20 mouse cellular contexts compared by ENCODE assay signal in genomic region chr7:131970255-131970654, GRCm38 (mm10). TPM values are rescaled to one million over a fixed set of nuclear protein-coding genes. Genes with fewer than 3 reads are reported as not detected.
DNase-seq lines count a peak whose midpoint lies in the region; ATAC-seq and TF ChIP-seq lines count a peak whose summit lies in the region.
"Had no signal": no experiment of that assay in that cellular context is flagged by ENCODE, and none has a peak within 500 bp of the region (broad histone marks: within the 10 kb centered on the region; RNA-seq: fewer than 3 reads in every experiment).

No protein-coding gene starts in this region.

- no peaks in the 10 kb centered on the region for H3K9me3 ChIP-seq in forebrain, embryonic 15.5 days
- no peaks in the 10 kb centered on the region for H3K9me3 ChIP-seq in forebrain, embryonic 12.5 days
- no peaks in the 10 kb centered on the region for H3K9me3 ChIP-seq in midbrain, embryonic 14.5 days (ENCODE audit: control insufficient read depth, low read length)
- no peaks in the 10 kb centered on the region for H3K9me3 ChIP-seq in midbrain, embryonic 10.5 days (replicated peaks)
- H3K9me3 ChIP-seq in forebrain, embryonic 16.5 days (ENCODE audit: control insufficient read depth, low read length), result no peaks in the 10 kb centered on the region
- no peaks in the 10 kb centered on the region for H3K9me3 ChIP-seq in midbrain, postnatal 0 days (ENCODE audit: low read length)
- H3K9me3 ChIP-seq: embryonic facial prominence, embryonic 15.5 days; heart, embryonic 15.5 days had no signal

- no peak overlapping the region for H3K9ac ChIP-seq in forebrain, embryonic 15.5 days (replicated peaks)
- no peak overlapping the region for H3K9ac ChIP-seq in forebrain, embryonic 12.5 days
- H3K9ac ChIP-seq in midbrain, embryonic 14.5 days (replicated peaks; ENCODE audit: low read length), result no peak overlapping the region
- no peak overlapping the region for H3K9ac ChIP-seq in forebrain, embryonic 16.5 days (replicated peaks; ENCODE audit: low read depth, low read length)
- 0 out of 2 replicates have a peak overlapping the region, but pooled peaks have one; percentile 36 for H3K9ac ChIP-seq in midbrain, postnatal 0 days (replicated peaks; ENCODE audit: low read length, poor library complexity, severe bottlenecking)
- H3K9ac ChIP-seq: embryonic facial prominence, embryonic 15.5 days; heart, embryonic 15.5 days had no signal

- DNase-seq in midbrain, embryonic 14.5 days, result no peak
- DNase-seq in midbrain, embryonic 10.5 days (ENCODE audit: low spot score), result no peak
- no peak for DNase-seq in midbrain, postnatal 0 days (ENCODE audit: low spot score)
- no peak for DNase-seq in B cell, adult 2 months
- DNase-seq in heart, postnatal 36 days, result no peak
- DNase-seq: cerebellum, adult 11-12 months; kidney, adult 9 months; lung, adult 2 months; lung, postnatal 4 days; thymus, adult 18-20 months had no signal

- ATAC-seq in forebrain, embryonic 15.5 days (replicated peaks), result no peak
- no peak for ATAC-seq in forebrain, embryonic 12.5 days (ENCODE audit: low FRiP score)
- no peak for ATAC-seq in midbrain, embryonic 14.5 days (ENCODE audit: low FRiP score, low TSS enrichment)
- no peak for ATAC-seq in forebrain, embryonic 16.5 days
- no peak for ATAC-seq in midbrain, postnatal 0 days (ENCODE audit: low FRiP score)
- ATAC-seq: inflammation-experienced regulatory T-cells, adult 6 months had no signal

- 0 out of 2 replicates have a peak overlapping the region, but pooled peaks have one; percentile 0 for H3K27ac ChIP-seq in forebrain, embryonic 15.5 days (replicated peaks)
- no peak overlapping the region for H3K27ac ChIP-seq in forebrain, embryonic 12.5 days
- H3K27ac ChIP-seq in midbrain, embryonic 14.5 days (replicated peaks; ENCODE audit: low read depth, low read length), result no peak overlapping the region
- no peak overlapping the region for H3K27ac ChIP-seq in midbrain, embryonic 10.5 days (replicated peaks)
- no peak overlapping the region for H3K27ac ChIP-seq in forebrain, embryonic 16.5 days (ENCODE audit: low read length)
- no peak overlapping the region for H3K27ac ChIP-seq in midbrain, postnatal 0 days (ENCODE audit: low read depth, low read length)
- H3K27ac ChIP-seq: embryonic facial prominence, embryonic 15.5 days; heart, embryonic 15.5 days had no signal

- H3K4me2 ChIP-seq in forebrain, embryonic 15.5 days (replicated peaks), result peak overlapping the region; percentile 79
- no peak overlapping the region for H3K4me2 ChIP-seq in forebrain, embryonic 12.5 days
- H3K4me2 ChIP-seq in midbrain, embryonic 14.5 days (ENCODE audit: low read length), result peak overlapping the region; percentile 74
- H3K4me2 ChIP-seq in forebrain, embryonic 16.5 days (ENCODE audit: low read length), result peak overlapping the region; percentile 70
- peak overlapping the region; percentile 83 for H3K4me2 ChIP-seq in midbrain, postnatal 0 days (ENCODE audit: low read depth, low read length, poor library complexity, severe bottlenecking)
- H3K4me2 ChIP-seq: embryonic facial prominence, embryonic 15.5 days; heart, embryonic 15.5 days had no signal

- WGBS in forebrain, embryonic 15.5 days, result 53% methylated on average over 3 of the region's 3 CpGs
- 65% methylated on average over 3 of the region's 3 CpGs for WGBS in forebrain, embryonic 12.5 days
- WGBS in midbrain, embryonic 14.5 days, result 69% methylated on average over 3 of the region's 3 CpGs
- 72% methylated on average over 3 of the region's 3 CpGs for WGBS in midbrain, embryonic 10.5 days
- 45% methylated on average over 3 of the region's 3 CpGs for WGBS in forebrain, embryonic 16.5 days
- 54% methylated on average over 3 of the region's 3 CpGs for WGBS in midbrain, postnatal 0 days

- no peak for TF ChIP-seq CTCF in midbrain, postnatal 0 days (IDR thresholded peaks at IDR 0.05)

- no peaks in the 10 kb centered on the region for H3K36me3 ChIP-seq in forebrain, embryonic 15.5 days
- H3K36me3 ChIP-seq in forebrain, embryonic 12.5 days (replicated peaks), result no peaks in the 10 kb centered on the region
- H3K36me3 ChIP-seq in midbrain, embryonic 14.5 days (ENCODE audit: control insufficient read depth, insufficient read depth, low read length), result no peaks in the 10 kb centered on the region
- no peaks in the 10 kb centered on the region for H3K36me3 ChIP-seq in midbrain, embryonic 10.5 days
- H3K36me3 ChIP-seq in forebrain, embryonic 16.5 days (ENCODE audit: control insufficient read depth, insufficient read depth), result no peaks in the 10 kb centered on the region
- H3K36me3 ChIP-seq in midbrain, postnatal 0 days (ENCODE audit: insufficient read depth, low read length), result 0 out of 2 replicates have a peak, but pooled peaks cover 4% of the 10 kb centered on the region
- H3K36me3 ChIP-seq: embryonic facial prominence, embryonic 15.5 days; heart, embryonic 15.5 days had no signal

- peaks cover 25% of the 10 kb centered on the region for H3K27me3 ChIP-seq in forebrain, embryonic 15.5 days
- H3K27me3 ChIP-seq in forebrain, embryonic 12.5 days, result peaks cover 54% of the 10 kb centered on the region
- H3K27me3 ChIP-seq in midbrain, embryonic 14.5 days (ENCODE audit: control insufficient read depth, insufficient read depth, low read length), result peaks cover 17% of the 10 kb centered on the region; the same call in 1 of the 2 replicates
- H3K27me3 ChIP-seq in midbrain, embryonic 10.5 days (ENCODE audit: low read depth, poor library complexity, severe bottlenecking), result peaks cover 45% of the 10 kb centered on the region
- H3K27me3 ChIP-seq in forebrain, embryonic 16.5 days (replicated peaks; ENCODE audit: control insufficient read depth, insufficient read depth, low read length), result peaks cover 24% of the 10 kb centered on the region
- no peaks in the 10 kb centered on the region for H3K27me3 ChIP-seq in midbrain, postnatal 0 days (ENCODE audit: insufficient read depth, low read length)

- H3K4me1 ChIP-seq in forebrain, embryonic 15.5 days, result peaks cover 16% of the 10 kb centered on the region
- peaks cover 17% of the 10 kb centered on the region for H3K4me1 ChIP-seq in forebrain, embryonic 12.5 days
- 0 out of 2 replicates have a peak, but pooled peaks cover 5% of the 10 kb centered on the region for H3K4me1 ChIP-seq in midbrain, embryonic 14.5 days (ENCODE audit: control insufficient read depth, insufficient read depth, low read length)
- peaks cover 18% of the 10 kb centered on the region for H3K4me1 ChIP-seq in midbrain, embryonic 10.5 days
- H3K4me1 ChIP-seq in forebrain, embryonic 16.5 days (replicated peaks; ENCODE audit: control insufficient read depth, insufficient read depth, low read length), result peaks cover 20% of the 10 kb centered on the region
- H3K4me1 ChIP-seq in midbrain, postnatal 0 days (ENCODE audit: insufficient read depth, low read length), result peaks cover 16% of the 10 kb centered on the region
- H3K4me1 ChIP-seq: heart, embryonic 15.5 days had no signal

- intact Hi-C loops in heart, postnatal 36 days (cut with DNase I), result no loop called here

- H3K4me3 ChIP-seq in forebrain, embryonic 15.5 days, result peak overlapping the region; percentile 2
- no peak overlapping the region for H3K4me3 ChIP-seq in forebrain, embryonic 12.5 days (replicated peaks)
- H3K4me3 ChIP-seq in midbrain, embryonic 14.5 days (replicated peaks; ENCODE audit: low read depth, low read length), result no peak overlapping the region
- no peak overlapping the region for H3K4me3 ChIP-seq in midbrain, embryonic 10.5 days
- H3K4me3 ChIP-seq in forebrain, embryonic 16.5 days (replicated peaks; ENCODE audit: low read length), result peak overlapping the region; percentile 20
- peak overlapping the region; percentile 67 for H3K4me3 ChIP-seq in midbrain, postnatal 0 days (ENCODE audit: low read depth, low read length)
- H3K4me3 ChIP-seq: embryonic facial prominence, embryonic 15.5 days; heart, embryonic 15.5 days had no signal

RNA-seq across cellular contexts. Expression of gene Gpr26, which starts 4.0 kb away (rescaled TPM):
- 2.3 and 2.6 TPM in 2 replicates for polyA plus RNA-seq in forebrain, embryonic 15.5 days (2015; fragmentation: Nextera tagmentation; extraction: Ambion mirVana)
- polyA plus RNA-seq in forebrain, embryonic 12.5 days (2016; fragmentation: Nextera tagmentation; extraction: Ambion mirVana), result 0.65 and 0.77 TPM in 2 replicates
- 2.6 and 3.2 TPM in 2 replicates for polyA plus RNA-seq in midbrain, embryonic 14.5 days (2014; fragmentation: Nextera tagmentation; extraction: Ambion mirVana)
- polyA plus RNA-seq in midbrain, embryonic 10.5 days (2016; fragmentation: Nextera tagmentation; extraction: Ambion mirVana), result 0.05 TPM in 2 replicates
- 2.2 and 3.1 TPM in 2 replicates for polyA plus RNA-seq in forebrain, embryonic 16.5 days (2015; fragmentation: Nextera tagmentation; extraction: Ambion mirVana)
- total RNA-seq in midbrain, postnatal 0 days (2014; rRNA removed), result 28.9 and 30.5 TPM in 2 replicates
- polyA plus RNA-seq in midbrain, postnatal 0 days (2015; fragmentation: Nextera tagmentation; extraction: Ambion mirVana), result 2.3 and 2.7 TPM in 2 replicates
- total RNA-seq in heart, postnatal 36 days (2021), result not detected
- total RNA-seq: gastrocnemius, postnatal 4 days; liver, adult 2 months; monocyte, adult 5-6 weeks had no signal
- polyA plus RNA-seq: C2C12; embryonic facial prominence, embryonic 15.5 days; heart, embryonic 15.5 days; inflammation-experienced regulatory T-cells, adult 6 months; liver, adult 2 months; lung, adult 2 months had no signal

Comparison
In these comparisons a context has a peak if more than half of its experiments do, and no peak if none do; other contexts are left out.
1. H3K4me3 ChIP-seq: peak in forebrain, embryonic 15.5 days (single experiment), forebrain, embryonic 16.5 days (single experiment) and midbrain, postnatal 0 days (single experiment); none in forebrain, embryonic 12.5 days (single experiment), midbrain, embryonic 14.5 days (single experiment) and midbrain, embryonic 10.5 days (single experiment).